In the genomic region with DNA sequence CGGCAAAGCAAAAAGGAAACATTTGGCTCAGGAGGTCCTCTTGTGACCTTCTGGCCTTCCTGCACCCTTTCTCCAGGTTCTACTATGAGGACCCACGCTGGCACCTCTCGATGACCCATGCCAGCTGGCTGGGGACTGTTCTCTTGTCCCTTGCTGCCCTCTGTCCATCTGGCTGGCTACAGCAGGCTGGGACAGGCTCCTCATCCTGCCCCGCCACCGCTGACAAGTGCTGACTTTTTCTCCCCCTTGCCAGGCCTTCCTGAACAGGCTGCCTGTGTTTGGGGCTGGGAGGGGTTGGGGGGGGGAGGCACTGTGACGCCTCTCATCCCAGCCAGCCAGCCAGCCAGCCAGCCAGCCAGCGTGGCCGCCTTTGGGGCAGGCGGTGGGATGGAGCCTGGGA, we compare ENCODE assay signal across 14 mouse cellular contexts. TPM values are rescaled to one million over a fixed set of nuclear protein-coding genes. Genes with fewer than 3 reads are reported as not detected.
DNase-seq lines count a peak whose midpoint lies in the region; ATAC-seq and TF ChIP-seq lines count a peak whose summit lies in the region.
"Had no signal": no experiment of that assay in that cellular context is flagged by ENCODE, and none has a peak within 500 bp of the region (broad histone marks: within the 10 kb centered on the region; RNA-seq: fewer than 3 reads in every experiment).

No protein-coding gene starts in this region.

- no peak overlapping the region for H3K9ac ChIP-seq in heart, adult 2 months (ENCODE audit: low read depth, low read length)
- H3K9ac ChIP-seq in embryonic facial prominence, embryonic 15.5 days = no peak overlapping the region
- no peak overlapping the region for H3K9ac ChIP-seq in limb, embryonic 12.5 days (replicated peaks)

- H3K27ac ChIP-seq in heart, adult 2 months = no peak overlapping the region
- peak overlapping the region; percentile 65; the same call in 1 of the 2 replicates for H3K27ac ChIP-seq in embryonic facial prominence, embryonic 15.5 days (replicated peaks)
- peak overlapping the region; percentile 45; the same call in 1 of the 2 replicates for H3K27ac ChIP-seq in limb, embryonic 12.5 days

- H3K4me3 ChIP-seq in heart, adult 2 months = no peak overlapping the region
- peak overlapping the region; percentile 11; the same call in 1 of the 2 replicates for H3K4me3 ChIP-seq in embryonic facial prominence, embryonic 15.5 days (replicated peaks)
- H3K4me3 ChIP-seq in limb, embryonic 12.5 days (replicated peaks) = no peak overlapping the region
- H3K4me3 ChIP-seq: myocyte had no signal

- 0 out of 2 replicates have a peak, but pooled peaks have one; percentile 15 for TF ChIP-seq EP300 in heart, adult 2 months (IDR thresholded peaks at IDR 0.05; ENCODE audit: insufficient read depth, low read depth, low read length)

- no peak for TF ChIP-seq POLR2A in heart, adult 2 months (IDR thresholded peaks at IDR 0.05; ENCODE audit: insufficient read depth, low read depth, low read length)

- no peaks in the 10 kb centered on the region for H3K79me2 ChIP-seq in heart, adult 2 months (replicated peaks; ENCODE audit: control insufficient read depth, insufficient read depth, low read length)

- H3K4me2 ChIP-seq in embryonic facial prominence, embryonic 15.5 days (replicated peaks) = peak overlapping the region; percentile 25
- peak overlapping the region; percentile 15 for H3K4me2 ChIP-seq in limb, embryonic 12.5 days

- no peaks in the 10 kb centered on the region for H3K9me3 ChIP-seq in embryonic facial prominence, embryonic 15.5 days (replicated peaks)
- no peaks in the 10 kb centered on the region for H3K9me3 ChIP-seq in limb, embryonic 12.5 days

- H3K27me3 ChIP-seq in heart, adult 2 months (ENCODE audit: control insufficient read depth, insufficient read depth, low read length) = no peaks in the 10 kb centered on the region
- H3K27me3 ChIP-seq in embryonic facial prominence, embryonic 15.5 days = peaks cover 13% of the 10 kb centered on the region; the same call in 1 of the 2 replicates
- H3K27me3 ChIP-seq in limb, embryonic 12.5 days = peaks cover 55% of the 10 kb centered on the region

- DNase-seq in heart, adult 2 months = peak in 1 of 2 experiments; percentile 29
- DNase-seq in heart, postnatal 25 days (ENCODE audit: low spot score) = no peak
- peak; percentile 28 for DNase-seq in lung, postnatal 10 days
- DNase-seq in lung, postnatal 4 days = no peak
- DNase-seq in left cerebral cortex, postnatal 10 days (ENCODE audit: extremely low spot score in 1 of 2, low spot score in 2 of 2) = no peak
- DNase-seq in urinary bladder, postnatal 14 days (ENCODE audit: low spot score) = no peak
- DNase-seq: cerebellum, adult 11 months; heart, adult 18-20 months; lung, adult 2 months had no signal

- TF ChIP-seq CTCF in heart, adult 2 months (IDR thresholded peaks at IDR 0.05) = peak; percentile 17; the same call in 1 of the 2 replicates

- intact Hi-C loops in heart, adult 2 months (cut with DNase I) = no loop called here
- intact Hi-C loops in heart, postnatal 25 days (cut with DNase I) = no loop called here
- intact Hi-C loops in left cerebral cortex, postnatal 10 days (cut with DNase I) = loop anchor here (10.0 kb wide), 1 partner anchor 328 kb away; no protein-coding TSS in a partner anchor

- ATAC-seq in embryonic facial prominence, embryonic 15.5 days (ENCODE audit: insufficient number of reproducible peaks, low FRiP score, low TSS enrichment, low read depth) = no peak
- no peak for ATAC-seq in limb, embryonic 12.5 days (ENCODE audit: insufficient number of reproducible peaks, insufficient read depth, low FRiP score, low TSS enrichment, low read depth)

- no peaks in the 10 kb centered on the region for H3K36me3 ChIP-seq in heart, adult 2 months (ENCODE audit: control insufficient read depth, insufficient read depth, low read length)
- 0 out of 2 replicates have a peak, but pooled peaks cover 5% of the 10 kb centered on the region for H3K36me3 ChIP-seq in embryonic facial prominence, embryonic 15.5 days
- H3K36me3 ChIP-seq in limb, embryonic 12.5 days = peaks cover 17% of the 10 kb centered on the region

- 32% methylated on average over 9 of the region's 9 CpGs for WGBS in heart, adult 2 months
- 23% methylated on average over 9 of the region's 9 CpGs for WGBS in embryonic facial prominence, embryonic 15.5 days
- 31% methylated on average over 9 of the region's 9 CpGs for WGBS in limb, embryonic 12.5 days

- H3K4me1 ChIP-seq in heart, adult 2 months (ENCODE audit: control insufficient read depth, insufficient read depth, low read length) = peaks cover 5% of the 10 kb centered on the region
- peaks cover 87% of the 10 kb centered on the region for H3K4me1 ChIP-seq in embryonic facial prominence, embryonic 15.5 days
- H3K4me1 ChIP-seq in limb, embryonic 12.5 days (replicated peaks) = peaks cover 72% of the 10 kb centered on the region

RNA-seq across cellular contexts. Expression of gene Myl3, which starts 5.3 kb away (rescaled TPM):
- total RNA-seq in heart, adult 2 months (2021) = over 10,000 TPM in 1 of 2 experiments, 1,000 to 10,000 TPM in 1; 9,326 to 11,139 TPM
- polyA plus RNA-seq in heart, adult 2 months (2012; rRNA removed) = 9,227 and 12,279 TPM in 2 replicates
- over 10,000 TPM; 11,742 to 12,072 TPM for total RNA-seq in heart, postnatal 25 days (2021)
- polyA plus RNA-seq in embryonic facial prominence, embryonic 15.5 days (2015; fragmentation: Nextera tagmentation; extraction: Ambion mirVana) = 7.5 and 8.5 TPM in 2 replicates
- polyA plus RNA-seq in limb, embryonic 12.5 days (2016; fragmentation: Nextera tagmentation; extraction: Ambion mirVana) = 1.6 and 2.6 TPM in 2 replicates
- total RNA-seq in left cerebral cortex, postnatal 10 days (2021) = under 1 TPM; 0.39 to 0.56 TPM
- total RNA-seq: left cerebral cortex, postnatal 25 days; megakaryocyte, adult 5-6 weeks had no signal

RNA-seq across cellular contexts. Expression of gene Pth1r, which starts 10.6 kb away (rescaled TPM):
- 1 to 10 TPM; 6.0 to 7.0 TPM for total RNA-seq in heart, adult 2 months (2021)
- 10.3 and 12.6 TPM in 2 replicates for polyA plus RNA-seq in heart, adult 2 months (2012; rRNA removed)
- 1 to 10 TPM; 7.6 to 7.9 TPM for total RNA-seq in heart, postnatal 25 days (2021)
- polyA plus RNA-seq in embryonic facial prominence, embryonic 15.5 days (2015; fragmentation: Nextera tagmentation; extraction: Ambion mirVana) = 133 and 145 TPM in 2 replicates
- polyA plus RNA-seq in limb, embryonic 12.5 days (2016; fragmentation: Nextera tagmentation; extraction: Ambion mirVana) = 76.6 and 81.8 TPM in 2 replicates
- total RNA-seq in left cerebral cortex, postnatal 10 days (2021) = 1 to 10 TPM; 9.1 to 9.3 TPM
- total RNA-seq: megakaryocyte, adult 5-6 weeks had no signal

Comparison
In these comparisons a context has a peak if more than half of its experiments do, and no peak if none do; other contexts are left out.
1. RNA of gene Myl3, which starts 5.3 kb away (total RNA-seq): 11,742 to 12,072 TPM in heart, postnatal 25 days and 9,326 to 11,139 TPM in heart, adult 2 months; 0.39 to 0.56 TPM in left cerebral cortex, postnatal 10 days; every median in the first group is over 1,000 times any median in the second.